8 mouse cellular contexts compared by ENCODE assay signal in genomic region chr15:5184668-5185330, GRCm38 (mm10). TPM values are rescaled to one million over a fixed set of nuclear protein-coding genes. Genes with fewer than 3 reads are reported as not detected.
DNase-seq lines count a peak whose midpoint lies in the region; ATAC-seq and TF ChIP-seq lines count a peak whose summit lies in the region.

No protein-coding gene starts in this region.

- DNase-seq in layer of hippocampus, postnatal 14 days (ENCODE audit: low spot score in 2 of 2), result peak; percentile 5 to 14
- DNase-seq in layer of hippocampus, postnatal 25 days (ENCODE audit: extremely low spot score in 1 of 2, low spot score in 1 of 2), result no peak
- no peak for DNase-seq in ES-E14 (ENCODE audit: low read depth, low spot score)
- no peak for DNase-seq in forebrain, embryonic 10.5 days (ENCODE audit: extremely low spot score, low spot score)
- no peak for DNase-seq in gastrocnemius, postnatal 14 days

- whole genome bisulfite sequencing in forebrain, embryonic 10.5 days, result 53% methylated on average over 10 of the region's 11 CpGs
- 32% methylated on average over 11 of the region's 11 CpGs for WGBS in intestine, embryonic 15.5 days

- peaks cover 25% of the 10 kb centered on the region for H3K79me2 ChIP-seq in myocyte (ENCODE audit: control insufficient read depth, insufficient read depth)

- peak overlapping the region; percentile 63 for H3ac ChIP-seq in myocyte (ENCODE audit: control insufficient read depth, insufficient read length)

- no peaks in the 10 kb centered on the region for H3K9me3 ChIP-seq in ES-E14 (ENCODE audit: control insufficient read depth, insufficient read depth, low read depth, low read length)
- no peaks in the 10 kb centered on the region for H3K9me3 ChIP-seq in forebrain, embryonic 10.5 days
- no peaks in the 10 kb centered on the region for H3K9me3 ChIP-seq in intestine, embryonic 15.5 days

- peak overlapping the region; percentile 41; the same call in 1 of the 2 replicates for H3K27ac ChIP-seq in ES-E14 (ENCODE audit: insufficient read depth, low read depth, low read length, poor library complexity, severe bottlenecking)
- H3K27ac ChIP-seq in forebrain, embryonic 10.5 days, result peak overlapping the region; percentile 91
- peak overlapping the region; percentile 79 for H3K27ac ChIP-seq in intestine, embryonic 15.5 days

- peak overlapping the region; percentile 88 for H3K9ac ChIP-seq in ES-E14 (ENCODE audit: insufficient read depth, low read depth, low read length, poor library complexity, severe bottlenecking)
- peak overlapping the region; percentile 92 for H3K9ac ChIP-seq in intestine, embryonic 15.5 days

- no peaks in the 10 kb centered on the region for H3K27me3 ChIP-seq in forebrain, embryonic 10.5 days (ENCODE audit: poor library complexity, severe bottlenecking)
- H3K27me3 ChIP-seq in intestine, embryonic 15.5 days (replicated peaks), result no peaks in the 10 kb centered on the region
- H3K27me3 ChIP-seq in myocyte (ENCODE audit: control insufficient read depth, insufficient read depth, insufficient read length), result no peaks in the 10 kb centered on the region

- H3K36me3 ChIP-seq in ES-E14 (ENCODE audit: control insufficient read depth, insufficient read depth, low read length, poor library complexity, severe bottlenecking), result no peaks in the 10 kb centered on the region; the same call in none of the 2 replicates
- peaks cover 3% of the 10 kb centered on the region; the same call in 1 of the 2 replicates for H3K36me3 ChIP-seq in forebrain, embryonic 10.5 days (replicated peaks)
- H3K36me3 ChIP-seq in intestine, embryonic 15.5 days, result no peaks in the 10 kb centered on the region
- H3K36me3 ChIP-seq in myocyte (ENCODE audit: control insufficient read depth, insufficient read depth), result peaks cover 15% of the 10 kb centered on the region

- ATAC-seq in intestine, embryonic 15.5 days, result peak; percentile 72
- no peak; the same call in 1 of the 2 replicates for ATAC-seq in megakaryocyte progenitor cell, adult 5-6 weeks (replicated peaks; ENCODE audit: poor library complexity)

- in situ Hi-C loops in ES-E14 (cut with MboI; ENCODE audit: low sequenced_read_pairs in 2 of 2, unreplicated experiment in 2 of 2), result no loop called here

- peak overlapping the region; percentile 76 to 95 for H3K4me3 ChIP-seq in ES-E14 (ENCODE audit: insufficient read depth in 1 of 2, low read depth in 1 of 2, low read length in 2 of 2, poor library complexity in 1 of 2, severe bottlenecking in 1 of 2)
- H3K4me3 ChIP-seq in forebrain, embryonic 10.5 days, result peak overlapping the region; percentile 96
- peak overlapping the region; percentile 98 for H3K4me3 ChIP-seq in intestine, embryonic 15.5 days (replicated peaks)
- peak overlapping the region; percentile 56 for H3K4me3 ChIP-seq in myocyte

- intact Hi-C loops in gastrocnemius, postnatal 14 days (cut with DNase I; ENCODE audit: low total_unique reads), result loop anchor here (10.0 kb wide), 1 partner anchor 70 kb away; the partner anchor contains the start of gene Rpl37

- H3K4me1 ChIP-seq in ES-E14 (ENCODE audit: control insufficient read depth in 2 of 2, insufficient read depth in 2 of 2, low read length in 2 of 2, poor library complexity in 1 of 2), result peaks cover 0 to 7% of the 10 kb centered on the region in 2 experiments; a peak in 2 of 4 replicates
- H3K4me1 ChIP-seq in forebrain, embryonic 10.5 days, result peaks cover 22% of the 10 kb centered on the region
- peaks cover 17% of the 10 kb centered on the region for H3K4me1 ChIP-seq in intestine, embryonic 15.5 days (replicated peaks)

- no peak for TF ChIP-seq POLR2A in myocyte (IDR thresholded peaks at IDR 0.05; ENCODE audit: insufficient read length, low read depth)

- peak overlapping the region; percentile 69 for H3K4me2 ChIP-seq in intestine, embryonic 15.5 days (replicated peaks)
- H3K4me2 ChIP-seq in myocyte (ENCODE audit: low read depth), result peak overlapping the region; percentile 89

TF ChIP-seq in ES-E14, 5 proteins besides CTCF, POLR2A, EP300 and RAD21:
- no peak for TF ChIP-seq ZNF384 (IDR thresholded peaks at IDR 0.05; ENCODE audit: low read depth, low read length)
- no peak for TF ChIP-seq HCFC1 (IDR thresholded peaks at IDR 0.05; ENCODE audit: borderline replicate concordance, insufficient read depth, low read length)

TF ChIP-seq in myocyte, 11 proteins besides CTCF, POLR2A, EP300 and RAD21:
- TF ChIP-seq MYOD1 (IDR thresholded peaks at IDR 0.05; ENCODE audit: control insufficient read depth in 1 of 3, insufficient read length in 2 of 3, low read depth in 2 of 3) (peak in 1 of 3 experiments; percentile 25), SRF (IDR thresholded peaks at IDR 0.05; ENCODE audit: control insufficient read depth, insufficient read length, low read depth) (no peak)

RNA-seq across cellular contexts. Expression of gene Ttc33, which starts 0.5 kb away (rescaled TPM):
- 10 to 100 TPM; 53.2 to 64.4 TPM for total RNA-seq in layer of hippocampus, postnatal 14 days (2021)
- 10 to 100 TPM; 71.6 to 77.5 TPM for total RNA-seq in layer of hippocampus, postnatal 25 days (2021)
- total RNA-seq in ES-E14 (2012; rRNA removed), result 24.2 and 25.2 TPM in 2 replicates
- polyA plus RNA-seq in forebrain, embryonic 10.5 days (2016; fragmentation: Nextera tagmentation; extraction: Ambion mirVana), result 33.3 and 34.1 TPM in 2 replicates
- polyA plus RNA-seq in intestine, embryonic 15.5 days (2015; fragmentation: Nextera tagmentation; extraction: Ambion mirVana), result 32.9 and 38.2 TPM in 2 replicates
- polyA plus RNA-seq in myocyte (2012; fragmentation: generic; extraction: Trizol), result 17.8 TPM
- 10 to 100 TPM; 32.6 to 37.3 TPM for total RNA-seq in gastrocnemius, postnatal 14 days (2021)
- total RNA-seq in megakaryocyte progenitor cell, adult 5-6 weeks (2015), result 29.4 and 38.4 TPM in 2 replicates
- 43.1 and 54.2 TPM in 2 replicates for total RNA-seq in megakaryocyte progenitor cell, adult 5-6 weeks (2017)

RNA-seq across cellular contexts. Expression of gene Prkaa1, which starts 41.1 kb away (rescaled TPM):
- total RNA-seq in layer of hippocampus, postnatal 14 days (2021), result 10 to 100 TPM; 19.2 to 20.8 TPM
- total RNA-seq in layer of hippocampus, postnatal 25 days (2021), result 10 to 100 TPM; 21.9 to 23.3 TPM
- 9.7 and 12.9 TPM in 2 replicates for total RNA-seq in ES-E14 (2012; rRNA removed)
- 12.8 and 12.9 TPM in 2 replicates for polyA plus RNA-seq in forebrain, embryonic 10.5 days (2016; fragmentation: Nextera tagmentation; extraction: Ambion mirVana)
- 22.9 and 25.9 TPM in 2 replicates for polyA plus RNA-seq in intestine, embryonic 15.5 days (2015; fragmentation: Nextera tagmentation; extraction: Ambion mirVana)
- polyA plus RNA-seq in myocyte (2012; fragmentation: generic; extraction: Trizol), result 14.9 TPM
- 10 to 100 TPM; 13.5 to 13.8 TPM for total RNA-seq in gastrocnemius, postnatal 14 days (2021)
- total RNA-seq in megakaryocyte progenitor cell, adult 5-6 weeks (2015), result 35.6 and 38.4 TPM in 2 replicates
- total RNA-seq in megakaryocyte progenitor cell, adult 5-6 weeks (2017), result 23.5 and 23.7 TPM in 2 replicates

RNA-seq across cellular contexts. Expression of gene Ptger4, which starts 59.2 kb away (rescaled TPM):
- total RNA-seq in layer of hippocampus, postnatal 14 days (2021), result 1 to 10 TPM in 1 of 2 experiments, under 1 TPM in 1; 0.74 to 1.1 TPM
- 1 to 10 TPM in 1 of 2 experiments, under 1 TPM in 1; 0.75 to 1.0 TPM for total RNA-seq in layer of hippocampus, postnatal 25 days (2021)
- 1.6 and 2.0 TPM in 2 replicates for total RNA-seq in ES-E14 (2012; rRNA removed)
- polyA plus RNA-seq in forebrain, embryonic 10.5 days (2016; fragmentation: Nextera tagmentation; extraction: Ambion mirVana), result 0.77 and 0.97 TPM in 2 replicates
- polyA plus RNA-seq in intestine, embryonic 15.5 days (2015; fragmentation: Nextera tagmentation; extraction: Ambion mirVana), result 5.0 and 5.4 TPM in 2 replicates
- polyA plus RNA-seq in myocyte (2012; fragmentation: generic; extraction: Trizol), result 0.95 TPM
- total RNA-seq in gastrocnemius, postnatal 14 days (2021), result 1 to 10 TPM; 1.3 TPM
- 11.4 and 11.6 TPM in 2 replicates for total RNA-seq in megakaryocyte progenitor cell, adult 5-6 weeks (2015)
- total RNA-seq in megakaryocyte progenitor cell, adult 5-6 weeks (2017), result 6.0 and 8.4 TPM in 2 replicates

Comparison
In these comparisons a context has a peak if more than half of its experiments do, and no peak if none do; other contexts are left out.
1. DNase-seq: peak in layer of hippocampus, postnatal 14 days (2 of 2); none in layer of hippocampus, postnatal 25 days (0 of 2), ES-E14 (single experiment), forebrain, embryonic 10.5 days (single experiment) and gastrocnemius, postnatal 14 days (single experiment).
2. H3K27ac ChIP-seq: peak in every context shown above with its lines; median percentile 91 in forebrain, embryonic 10.5 days; 79 in intestine, embryonic 15.5 days; 41 in ES-E14.
3. Peak in every context shown above with its lines, with median percentiles within 50 percentile points of each other: H3K4me3 ChIP-seq.